Mouse (Mus musculus): ENCODE data around the gene Gm11027. TPM values are rescaled to one million over a fixed set of nuclear protein-coding genes. Genes with fewer than 3 reads are reported as not detected.

Gene Gm11027
- polyA plus RNA-seq, 1 experiment from 2014 or later = not detected

DNA sequence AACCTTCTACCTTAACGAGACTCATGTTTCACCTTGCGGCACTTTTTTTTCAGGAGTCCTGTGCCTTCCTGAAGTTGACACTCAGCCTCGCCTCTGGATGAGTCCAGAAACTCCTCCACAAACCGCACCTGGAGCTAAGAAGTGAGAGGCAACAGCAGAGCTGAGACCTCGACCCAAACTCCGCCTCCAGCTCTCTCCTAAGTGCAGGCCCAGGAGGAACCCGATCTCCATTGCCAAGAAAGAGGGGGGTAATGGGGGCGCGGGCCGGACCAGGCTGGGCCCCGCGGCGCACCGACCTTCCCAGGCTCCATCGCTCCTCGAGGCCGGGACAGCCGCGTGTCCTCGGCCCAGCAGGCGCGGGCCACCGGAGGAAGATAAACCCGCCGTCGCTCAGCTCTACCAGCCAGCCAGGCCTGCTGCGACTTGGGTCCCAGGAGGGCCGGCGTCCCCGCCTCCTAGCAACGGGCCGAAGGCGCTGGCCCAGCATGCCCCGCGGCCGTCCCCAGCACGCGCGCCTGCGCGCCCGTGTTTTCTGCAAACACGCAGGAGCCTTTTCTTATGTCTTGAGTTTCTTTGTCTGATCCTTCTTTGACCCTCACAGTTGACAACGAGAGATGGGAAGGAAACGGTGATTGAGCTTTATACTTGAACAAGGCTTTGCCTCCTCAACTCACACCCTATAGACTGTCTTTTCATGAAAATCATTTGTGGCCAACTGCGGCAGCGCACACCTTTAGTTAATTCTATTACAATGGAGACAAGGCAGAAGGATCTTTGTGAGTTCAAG, 12.4 kb upstream of the Gm11027 start, which contains the start of gene Wdr60:
Gene Wdr60 (minus strand): TSS at position 468 of the 787 bp plus-strand sequence.
- ATAC-seq (ENCODE audit: low FRiP score, low read depth) = peak; percentile 99
- Histone ChIP-seq H3K36me3 (no peaks in the 10 kb centered on the region), H3K4me2 (replicated peaks) (peak within 1 kb of the TSS; percentile 73), H3K9ac (peak within 1 kb of the TSS; percentile 73), H3K27me3 (replicated peaks) (no peaks in the 10 kb centered on the region), H3K27ac (0 out of 2 replicates have a peak within 1 kb of the TSS, but pooled peaks have one; percentile 21), H3K4me1 (no peaks in the 10 kb centered on the region), H3K4me3 (peak within 1 kb of the TSS; percentile 62), H3K9me3 (no peaks in the 10 kb centered on the region)
- WGBS = 4% methylated on average over 47 of the region's 47 CpGs

DNA sequence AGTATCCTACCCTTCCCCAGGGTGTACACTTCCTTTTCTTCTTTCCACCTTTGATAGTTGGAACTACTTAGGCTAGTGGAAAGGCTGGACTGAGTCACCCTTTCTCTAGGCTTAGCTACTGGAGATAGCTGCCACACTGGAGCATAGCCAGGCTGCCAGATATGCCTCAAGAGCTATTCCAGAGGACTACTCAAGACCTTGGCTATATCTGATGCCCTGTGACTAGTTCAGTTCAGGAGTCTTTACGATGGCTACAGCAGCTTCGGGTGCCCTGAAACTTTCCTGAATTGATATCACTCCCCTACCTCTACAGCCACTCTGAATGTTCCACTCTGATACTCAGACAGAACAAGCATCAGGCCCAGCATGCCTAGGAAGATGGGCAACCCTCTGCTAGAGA, 10.4 kb upstream of the Gm11027 start:
- H3K4me3 ChIP-seq = no peak overlapping the region
- H3K4me1 ChIP-seq = no peaks in the 10 kb centered on the region
- ATAC-seq (ENCODE audit: low FRiP score, low read depth) = no peak
- no peak overlapping the region for H3K27ac ChIP-seq
- H3K9ac ChIP-seq = no peak overlapping the region
- H3K4me2 ChIP-seq (replicated peaks) = no peak overlapping the region
- WGBS = 90% methylated on average over 2 of the region's 2 CpGs
- H3K9me3 ChIP-seq = no peaks in the 10 kb centered on the region
- no peaks in the 10 kb centered on the region for H3K27me3 ChIP-seq (replicated peaks)
- H3K36me3 ChIP-seq = no peaks in the 10 kb centered on the region

DNA sequence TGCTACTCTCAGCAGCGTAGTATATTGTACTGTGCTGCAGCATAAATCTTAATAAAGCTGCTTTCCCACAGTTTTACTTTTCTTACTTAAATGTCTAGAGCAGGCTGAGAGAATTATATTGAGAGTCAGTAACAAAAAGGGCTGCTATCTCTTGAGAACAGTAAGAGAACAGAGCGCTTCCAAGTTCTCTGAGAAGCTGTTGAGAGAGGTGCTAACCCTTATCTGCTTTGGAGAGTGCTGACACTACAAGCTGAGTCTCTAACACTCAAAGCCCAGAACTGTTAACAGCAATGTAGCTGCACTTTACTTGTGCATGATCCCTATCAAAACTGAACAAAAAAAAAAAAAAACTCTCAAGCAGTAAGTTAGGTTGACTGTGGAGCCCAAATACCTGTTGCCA, 9.9 kb upstream of the Gm11027 start:
- 83% methylated on average over 2 of the region's 2 CpGs for WGBS
- Histone ChIP-seq H3K4me2 (replicated peaks) (no peak overlapping the region), H3K27ac (no peak overlapping the region), H3K27me3 (replicated peaks) (no peaks in the 10 kb centered on the region), H3K9me3 (no peaks in the 10 kb centered on the region), H3K9ac (no peak overlapping the region), H3K4me3 (no peak overlapping the region), H3K36me3 (no peaks in the 10 kb centered on the region), H3K4me1 (no peaks in the 10 kb centered on the region)
- ATAC-seq (ENCODE audit: low FRiP score, low read depth) = no peak

DNA sequence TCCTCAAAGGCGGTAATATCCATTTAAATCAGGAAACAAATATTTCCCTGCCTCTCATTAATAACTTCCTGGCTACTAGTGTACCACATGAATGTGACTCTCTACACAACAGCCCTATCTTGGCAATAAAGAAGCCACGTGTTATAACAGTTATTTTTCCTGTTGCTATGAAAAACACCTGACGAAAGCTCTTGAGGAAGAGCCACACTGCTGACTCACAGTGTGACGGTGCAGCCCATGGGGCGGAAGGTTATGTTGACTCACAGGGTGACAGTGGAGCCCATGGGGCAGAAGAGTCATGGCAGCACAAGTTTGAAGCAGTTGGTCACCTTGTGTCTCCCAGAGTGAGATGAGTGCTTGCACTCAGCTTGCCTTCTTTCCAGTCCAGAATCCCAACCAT, 5.7 kb upstream of the Gm11027 start:
- Histone ChIP-seq H3K9ac (no peak overlapping the region), H3K27me3 (replicated peaks) (no peaks in the 10 kb centered on the region), H3K36me3 (no peaks in the 10 kb centered on the region), H3K9me3 (no peaks in the 10 kb centered on the region), H3K4me1 (no peaks in the 10 kb centered on the region), H3K4me3 (no peak overlapping the region), H3K27ac (no peak overlapping the region), H3K4me2 (replicated peaks) (no peak overlapping the region)
- no peak for ATAC-seq (ENCODE audit: low FRiP score, low read depth)
- WGBS = 79% methylated on average over 5 of the region's 5 CpGs

DNA sequence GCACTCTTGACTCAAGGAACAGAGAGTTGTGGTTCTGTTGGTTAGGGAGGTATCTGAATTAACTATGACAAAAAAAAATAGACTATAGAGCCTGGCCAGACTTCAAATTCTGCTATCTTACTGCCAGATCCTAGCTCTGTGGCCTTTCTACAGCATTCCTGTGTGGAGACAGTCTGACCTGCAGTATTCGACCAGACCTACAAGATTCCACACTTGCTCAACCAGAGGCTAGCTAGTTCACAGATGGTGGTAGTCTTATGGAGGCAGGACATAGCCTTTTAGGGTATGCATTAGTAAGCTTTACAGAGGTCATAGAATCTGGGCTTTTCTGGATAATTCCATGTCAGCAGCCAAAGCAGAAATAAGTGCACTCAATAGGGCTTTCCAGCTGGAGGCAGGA, 4.6 kb upstream of the Gm11027 start:
- no peaks in the 10 kb centered on the region for H3K9me3 ChIP-seq
- H3K27me3 ChIP-seq (replicated peaks) = no peaks in the 10 kb centered on the region
- no peak overlapping the region for H3K27ac ChIP-seq
- no peak for ATAC-seq (ENCODE audit: low FRiP score, low read depth)
- H3K4me3 ChIP-seq = no peak overlapping the region
- no peak overlapping the region for H3K9ac ChIP-seq
- no peaks in the 10 kb centered on the region for H3K4me1 ChIP-seq
- 76% methylated on average over 1 of the region's 1 CpGs for WGBS
- no peak overlapping the region for H3K4me2 ChIP-seq (replicated peaks)
- no peaks in the 10 kb centered on the region for H3K36me3 ChIP-seq

DNA sequence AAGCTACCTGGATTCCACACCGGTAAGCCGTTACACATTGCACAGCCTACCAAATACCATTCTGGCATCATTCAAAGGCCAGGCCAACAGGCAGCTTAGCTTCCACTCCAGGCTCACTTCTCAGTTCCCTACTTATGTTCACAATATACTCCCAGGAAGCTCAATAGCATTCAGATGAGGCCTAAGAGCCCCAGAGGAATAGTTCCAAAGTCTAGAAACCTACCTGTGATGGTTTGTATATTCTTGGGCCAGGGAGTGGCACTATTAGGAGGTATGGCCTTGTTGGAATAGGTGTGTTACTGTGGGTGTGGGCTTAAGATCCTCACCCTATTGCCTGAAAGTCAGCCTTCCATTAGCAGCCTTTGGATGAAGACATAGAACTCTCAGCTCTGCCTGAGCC, 4.1 kb upstream of the Gm11027 start:
- 91% methylated on average over 2 of the region's 2 CpGs for WGBS
- no peak overlapping the region for H3K9ac ChIP-seq

DNA sequence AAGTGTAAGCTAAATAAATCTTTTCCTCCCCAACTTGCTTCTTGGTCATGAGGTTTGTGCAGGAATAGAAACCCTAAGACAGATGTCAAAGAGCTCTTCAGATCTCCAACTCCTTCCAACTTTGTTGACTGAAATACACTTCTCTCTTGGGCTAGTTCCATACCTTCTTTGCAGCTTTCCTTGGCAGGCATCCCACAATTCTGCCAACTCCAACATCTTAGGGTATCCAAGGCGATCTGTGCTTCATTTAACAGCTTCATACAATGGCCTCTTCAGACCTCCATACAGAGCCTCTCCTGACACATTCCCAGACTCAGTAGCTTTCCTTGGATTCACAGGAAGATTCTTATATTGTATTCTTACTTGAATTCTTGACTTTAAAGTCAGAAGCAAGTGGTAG, 1.5 kb upstream of the Gm11027 start:
- ATAC-seq (ENCODE audit: low FRiP score, low read depth) = no peak
- Histone ChIP-seq H3K27ac (no peak overlapping the region), H3K9ac (no peak overlapping the region), H3K4me1 (no peaks in the 10 kb centered on the region), H3K36me3 (no peaks in the 10 kb centered on the region), H3K27me3 (replicated peaks) (no peaks in the 10 kb centered on the region), H3K4me2 (replicated peaks) (no peak overlapping the region), H3K4me3 (no peak overlapping the region), H3K9me3 (no peaks in the 10 kb centered on the region)
- 73% methylated on average over 1 of the region's 1 CpGs for WGBS

More for the DNA sequence above, 4.1 kb upstream of the Gm11027 start:
- no peak for ATAC-seq (ENCODE audit: low FRiP score, low read depth)
- Histone ChIP-seq H3K36me3 (no peaks in the 10 kb centered on the region), H3K27ac (no peak overlapping the region), H3K27me3 (replicated peaks) (no peaks in the 10 kb centered on the region), H3K4me1 (no peaks in the 10 kb centered on the region), H3K4me2 (replicated peaks) (no peak overlapping the region), H3K4me3 (no peak overlapping the region), H3K9me3 (no peaks in the 10 kb centered on the region)

DNA sequence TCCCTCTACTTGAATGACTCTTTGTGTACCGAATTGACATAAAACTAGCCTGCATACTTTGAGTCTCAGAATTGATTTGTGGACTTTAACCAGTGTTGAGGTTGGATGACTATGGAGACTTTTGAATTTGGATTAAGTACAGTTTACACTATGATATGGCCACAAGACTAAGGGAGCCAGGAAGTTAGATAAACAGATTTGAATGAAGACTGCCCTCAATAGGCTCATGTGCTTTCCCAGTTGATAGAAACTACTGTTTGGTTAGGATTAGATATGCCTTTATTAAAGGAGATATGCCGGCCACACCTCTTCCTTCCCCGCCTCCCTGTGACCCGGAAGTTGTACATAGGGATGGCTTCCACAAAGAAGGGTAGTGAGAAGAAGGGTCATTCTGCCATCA, 445 bp downstream of the Gm11027 start:
- no peaks in the 10 kb centered on the region for H3K36me3 ChIP-seq
- no peak overlapping the region for H3K4me2 ChIP-seq (replicated peaks)
- ATAC-seq (ENCODE audit: low FRiP score, low read depth) = no peak
- H3K9ac ChIP-seq = no peak overlapping the region
- peaks cover 4% of the 10 kb centered on the region; the same call in 1 of the 2 replicates for H3K4me1 ChIP-seq
- 93% methylated on average over 4 of the region's 4 CpGs for WGBS
- H3K27ac ChIP-seq = no peak overlapping the region
- H3K9me3 ChIP-seq = no peaks in the 10 kb centered on the region
- no peaks in the 10 kb centered on the region for H3K27me3 ChIP-seq (replicated peaks)
- H3K4me3 ChIP-seq = no peak overlapping the region

DNA sequence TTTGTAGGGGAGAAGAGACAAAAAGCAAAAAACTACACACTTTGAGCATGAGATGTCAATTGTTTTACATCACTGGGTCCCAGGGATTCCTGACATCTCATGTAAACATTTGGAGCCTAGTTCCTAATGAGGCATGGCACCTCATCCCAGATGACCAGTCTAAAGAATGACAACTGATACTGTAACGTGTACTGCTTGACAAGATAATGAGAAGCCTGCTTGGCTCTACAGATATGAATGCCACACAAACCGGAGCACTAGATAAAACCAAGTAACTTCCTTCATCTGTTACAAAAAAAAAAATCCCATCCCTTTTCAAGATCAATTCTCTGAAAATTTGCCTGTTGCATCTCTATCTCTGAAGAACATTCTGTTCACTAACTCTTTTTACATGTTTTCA, 1.8 kb downstream of the Gm11027 start:
- WGBS = 81% methylated on average over 2 of the region's 2 CpGs

DNA sequence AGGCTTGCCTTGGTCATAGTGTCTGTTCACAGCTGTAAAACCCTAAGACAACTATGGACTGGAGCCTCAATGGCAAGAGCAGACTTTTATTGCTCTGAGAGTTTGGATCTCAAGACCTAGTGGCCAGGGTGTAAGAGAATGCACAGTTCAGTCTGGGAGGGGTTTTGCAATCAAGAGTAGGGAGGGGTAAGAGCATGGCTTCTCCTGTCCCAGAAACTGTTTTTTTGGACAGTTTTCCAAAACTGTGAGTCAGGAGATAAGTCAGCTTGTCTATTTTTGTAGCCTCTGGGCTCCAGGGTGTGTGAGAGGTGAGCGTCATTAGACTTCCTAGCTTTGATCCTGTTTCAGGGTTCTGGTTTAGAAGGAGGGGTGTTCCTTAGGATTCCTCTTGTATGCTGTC, 3.4 kb downstream of the Gm11027 start:
- H3K36me3 ChIP-seq = no peaks in the 10 kb centered on the region
- H3K9ac ChIP-seq = no peak overlapping the region
- 73% methylated on average over 1 of the region's 1 CpGs for WGBS
- H3K4me2 ChIP-seq (replicated peaks) = no peak overlapping the region
- H3K9me3 ChIP-seq = no peaks in the 10 kb centered on the region
- no peak for ATAC-seq (ENCODE audit: low FRiP score, low read depth)
- peaks cover 10% of the 10 kb centered on the region for H3K4me1 ChIP-seq
- H3K27me3 ChIP-seq (replicated peaks) = no peaks in the 10 kb centered on the region
- H3K4me3 ChIP-seq = no peak overlapping the region
- no peak overlapping the region for H3K27ac ChIP-seq

More for the DNA sequence above, 1.8 kb downstream of the Gm11027 start:
- no peak overlapping the region for H3K9ac ChIP-seq
- no peaks in the 10 kb centered on the region for H3K36me3 ChIP-seq
- no peak overlapping the region for H3K4me3 ChIP-seq
- ATAC-seq (ENCODE audit: low FRiP score, low read depth) = no peak
- H3K27me3 ChIP-seq (replicated peaks) = no peaks in the 10 kb centered on the region
- H3K9me3 ChIP-seq = no peaks in the 10 kb centered on the region
- peaks cover 7% of the 10 kb centered on the region for H3K4me1 ChIP-seq
- no peak overlapping the region for H3K27ac ChIP-seq
- H3K4me2 ChIP-seq (replicated peaks) = no peak overlapping the region

DNA sequence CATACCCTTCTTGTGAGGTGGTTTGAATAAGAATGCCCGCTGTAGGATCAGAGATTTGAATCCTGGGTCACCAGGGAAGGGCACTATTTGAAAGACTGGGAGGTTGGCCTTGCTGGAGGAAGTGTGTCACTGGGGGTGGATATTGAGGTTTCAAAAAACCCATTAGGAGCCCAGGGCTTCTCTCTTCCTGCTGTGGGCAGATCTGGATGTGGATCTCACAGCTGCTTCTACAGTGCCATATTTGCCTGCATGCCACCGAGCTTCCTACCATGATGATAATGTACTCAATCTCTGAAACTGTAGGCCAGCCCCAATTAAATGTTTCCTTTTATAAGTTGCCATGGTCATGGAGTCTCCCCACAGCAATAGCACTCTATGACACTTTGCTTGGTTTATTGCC, 4.0 kb downstream of the Gm11027 start:
- peaks cover 10% of the 10 kb centered on the region for H3K4me1 ChIP-seq
- no peak overlapping the region for H3K9ac ChIP-seq
- no peak overlapping the region for H3K27ac ChIP-seq
- H3K4me3 ChIP-seq = no peak overlapping the region
- no peak overlapping the region for H3K4me2 ChIP-seq (replicated peaks)
- 95% methylated on average over 2 of the region's 2 CpGs for WGBS
- H3K9me3 ChIP-seq = no peaks in the 10 kb centered on the region
- no peaks in the 10 kb centered on the region for H3K36me3 ChIP-seq
- ATAC-seq (ENCODE audit: low FRiP score, low read depth) = no peak
- H3K27me3 ChIP-seq (replicated peaks) = no peaks in the 10 kb centered on the region

DNA sequence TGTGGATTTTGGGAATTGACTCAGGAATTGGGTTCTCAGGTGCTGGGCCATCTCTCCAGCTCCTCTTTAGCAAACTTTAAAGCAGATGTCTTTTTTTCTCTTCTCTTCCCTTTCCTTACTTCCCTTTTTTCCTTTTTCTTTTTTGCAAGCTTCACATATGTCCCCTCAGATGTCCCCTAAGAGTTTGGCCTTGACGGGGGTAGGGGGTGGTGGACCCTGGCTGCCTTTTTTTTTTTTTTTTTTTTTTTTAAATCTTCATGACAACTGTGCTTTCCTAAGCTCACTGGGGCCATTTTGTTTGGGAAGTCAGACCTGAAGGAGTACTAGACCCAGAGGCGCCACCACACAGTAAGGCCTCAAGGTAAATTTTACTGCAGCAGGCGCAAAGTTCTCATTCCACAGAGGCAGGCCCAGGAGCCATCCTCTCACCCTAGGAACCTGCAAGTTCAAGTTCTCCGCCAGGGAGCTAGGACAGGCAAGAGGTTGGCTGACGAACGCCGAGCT, 5.0 kb downstream of the Gm11027 start:
- H3K27ac ChIP-seq = peak overlapping the region; percentile 93
- WGBS = under 1% methylated on average over 7 of the region's 7 CpGs
- H3K4me3 ChIP-seq = peak overlapping the region; percentile 79
- peak overlapping the region; percentile 74 for H3K9ac ChIP-seq
- ATAC-seq (ENCODE audit: low FRiP score, low read depth) = no peak
- H3K4me1 ChIP-seq = peaks cover 10% of the 10 kb centered on the region
- no peaks in the 10 kb centered on the region for H3K27me3 ChIP-seq (replicated peaks)
- H3K9me3 ChIP-seq = no peaks in the 10 kb centered on the region
- peak overlapping the region; percentile 93 for H3K4me2 ChIP-seq (replicated peaks)
- no peaks in the 10 kb centered on the region for H3K36me3 ChIP-seq

Measured in neural tube, embryonic 12.5 days (tissue).